Mouse (Mus musculus): ENCODE results near the gene Crip1.

The Crip1 gene

DNA sequence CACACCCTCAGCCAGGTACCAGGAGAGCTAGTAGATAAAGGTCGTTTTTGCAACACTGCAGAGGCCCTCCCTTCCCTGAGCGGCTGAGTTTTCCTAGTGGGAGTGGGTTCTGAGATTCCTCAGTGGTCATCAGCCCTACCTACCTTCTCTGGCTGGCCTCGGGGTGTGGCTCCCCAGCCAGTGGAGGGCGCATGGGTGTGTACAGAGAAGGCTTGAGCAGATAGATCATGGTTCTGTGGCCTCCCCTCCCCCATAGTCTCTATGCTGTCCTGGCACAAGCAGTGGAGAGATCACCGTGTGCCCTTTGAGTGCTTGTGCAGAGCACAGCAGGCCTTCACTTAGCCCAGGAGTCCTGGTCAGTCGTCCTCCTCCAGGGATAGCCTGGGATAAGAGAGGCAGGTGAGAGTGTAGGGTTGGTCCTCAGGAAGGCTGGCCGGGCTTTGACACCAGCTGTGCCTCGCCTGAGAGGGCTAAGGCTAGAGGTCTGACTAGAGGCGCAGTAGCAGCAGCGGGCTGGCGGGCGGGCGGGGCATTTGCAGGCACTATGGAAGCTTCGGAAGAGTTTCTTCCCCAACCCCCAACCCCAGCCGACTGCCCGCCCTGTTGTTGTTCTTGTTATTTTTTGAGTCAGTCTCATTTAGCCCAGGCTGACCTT, 2.4 kb downstream of the Crip1 start:
- no peak for DNase-seq (ENCODE audit: low spot score)

DNA sequence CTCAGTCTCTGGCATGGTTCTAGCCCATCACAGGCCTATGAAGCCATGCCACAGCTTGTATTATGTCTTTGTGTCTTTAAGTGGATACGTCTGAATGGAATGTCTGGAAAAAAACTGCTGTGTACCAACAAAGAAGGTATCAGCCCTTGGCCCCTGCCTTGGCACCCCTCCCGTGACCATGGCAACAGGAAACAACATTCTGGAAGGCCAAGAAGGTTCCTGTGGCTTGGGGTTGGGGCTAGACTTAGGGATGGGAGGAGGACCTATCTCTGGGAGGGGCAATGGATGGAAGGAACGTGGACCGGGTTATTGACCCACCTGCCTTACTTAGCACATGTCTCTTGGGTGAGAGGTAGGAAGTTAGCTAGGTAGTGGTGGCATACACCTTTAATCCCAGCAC, 3.2 kb downstream of the Crip1 start:
- DNase-seq (ENCODE audit: low spot score): no peak

DNA sequence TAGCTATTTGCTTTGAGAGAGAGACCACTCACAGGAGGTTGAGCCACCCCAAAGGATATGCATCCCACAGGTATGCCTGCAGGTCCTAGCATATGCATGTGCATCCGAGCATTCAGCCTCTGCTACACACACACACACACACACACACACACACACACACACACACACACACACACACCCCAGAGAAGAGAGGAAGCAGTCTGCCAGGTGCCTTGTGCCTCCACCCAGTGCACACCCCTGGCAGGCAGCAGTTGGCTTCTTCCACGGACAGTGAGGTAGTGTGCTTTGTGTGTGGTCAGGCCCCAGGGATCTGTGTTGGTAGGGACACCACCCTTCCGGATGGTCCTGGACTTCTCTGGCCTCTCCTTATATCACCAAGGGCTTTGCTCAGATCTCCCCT, 3.8 kb downstream of the Crip1 start:
- no peak for DNase-seq (ENCODE audit: low spot score)

DNA sequence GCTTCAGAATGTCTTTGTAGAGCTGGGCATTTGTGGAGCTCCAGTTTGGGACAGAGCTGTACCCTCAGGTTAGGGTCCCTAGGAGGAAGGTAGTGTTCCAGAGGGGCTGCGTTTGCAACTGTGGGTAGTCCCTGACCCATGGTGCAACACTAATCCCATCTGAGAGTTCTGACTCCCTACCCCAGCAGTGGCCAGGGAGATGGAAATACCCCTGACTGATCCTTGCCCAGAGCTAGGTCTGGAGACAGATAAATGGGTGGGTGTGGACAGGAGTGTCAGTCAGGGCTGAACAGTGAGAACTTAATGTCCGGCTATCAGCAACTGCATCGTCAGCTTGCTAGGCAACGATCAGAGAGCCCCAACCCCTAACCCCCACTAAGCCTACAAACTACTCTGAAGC, 4.5 kb downstream of the Crip1 start:
- DNase-seq (ENCODE audit: low spot score): no peak

DNA sequence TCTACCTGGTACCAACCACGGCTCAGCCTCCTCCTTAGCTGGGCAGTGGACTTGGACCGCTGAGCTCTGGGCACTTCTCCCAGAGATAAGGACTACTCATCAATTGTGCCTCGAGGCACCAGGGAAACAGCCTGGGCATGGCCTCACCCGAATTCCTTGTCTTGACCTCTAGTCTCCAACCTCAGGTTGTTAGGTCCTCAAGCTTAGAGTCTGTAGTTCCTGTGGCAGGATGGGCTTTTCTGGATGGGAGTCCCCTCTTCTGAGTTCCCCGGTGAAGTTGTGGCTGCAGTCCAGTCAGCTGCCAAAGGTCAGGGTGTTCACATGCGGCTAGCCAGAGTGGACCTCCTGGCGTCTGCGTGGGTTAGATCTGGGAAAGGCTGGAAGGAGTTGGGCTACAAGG, 4.9 kb downstream of the Crip1 start:
- DNase-seq (ENCODE audit: low spot score): no peak

DNA sequence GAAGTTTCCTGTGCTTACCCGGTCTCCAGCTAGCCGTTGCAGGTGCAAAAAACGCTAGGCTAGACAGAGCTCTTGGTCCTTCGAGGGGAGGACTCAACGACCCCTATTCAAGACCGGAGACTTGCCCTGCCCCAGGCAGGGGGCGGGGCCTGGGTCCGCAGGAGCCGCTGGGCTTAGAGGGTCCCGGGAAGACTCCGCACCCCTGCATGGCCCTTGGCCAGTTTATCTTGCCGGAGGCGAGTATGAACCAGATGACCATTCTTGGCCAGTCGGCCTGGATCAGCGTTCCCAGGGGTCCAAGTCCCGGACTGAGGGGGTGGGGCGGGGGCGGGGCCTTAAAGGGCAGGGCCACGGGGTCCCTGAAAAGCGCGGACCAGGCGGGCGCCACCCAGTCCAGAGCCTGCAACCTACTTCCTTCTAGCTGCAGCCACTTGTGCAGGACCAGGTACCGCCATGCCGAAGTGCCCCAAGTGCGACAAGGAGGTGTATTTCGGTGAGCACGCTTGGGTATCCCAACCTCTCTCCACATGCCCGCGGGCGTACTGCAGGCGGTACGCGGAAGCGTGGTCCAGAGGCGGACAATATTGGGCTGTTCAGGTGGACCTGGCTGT, 5.7 kb downstream of the Crip1 start:
- no peak for DNase-seq (ENCODE audit: low spot score)

DNA sequence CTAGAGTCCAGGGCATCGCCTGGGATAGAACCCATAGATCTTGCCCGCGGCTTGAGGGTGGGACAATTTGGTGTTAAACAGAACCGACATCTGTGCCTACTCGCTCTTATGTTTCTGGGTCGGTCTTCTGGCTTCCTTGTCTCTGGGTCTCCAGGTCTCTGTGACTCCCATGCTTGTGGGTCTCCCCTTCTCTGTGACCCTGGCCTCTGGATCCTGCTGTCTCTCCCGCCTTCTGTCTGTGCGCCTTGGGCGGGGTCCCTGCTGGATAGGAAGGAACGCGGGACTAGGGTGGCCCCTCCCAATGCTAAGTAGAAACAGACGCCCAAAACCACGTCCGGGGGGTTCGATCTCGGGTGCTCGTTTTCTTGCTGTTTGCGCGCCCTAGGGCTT, 6.2 kb downstream of the Crip1 start:
- no peak for DNase-seq (ENCODE audit: low spot score)

DNA sequence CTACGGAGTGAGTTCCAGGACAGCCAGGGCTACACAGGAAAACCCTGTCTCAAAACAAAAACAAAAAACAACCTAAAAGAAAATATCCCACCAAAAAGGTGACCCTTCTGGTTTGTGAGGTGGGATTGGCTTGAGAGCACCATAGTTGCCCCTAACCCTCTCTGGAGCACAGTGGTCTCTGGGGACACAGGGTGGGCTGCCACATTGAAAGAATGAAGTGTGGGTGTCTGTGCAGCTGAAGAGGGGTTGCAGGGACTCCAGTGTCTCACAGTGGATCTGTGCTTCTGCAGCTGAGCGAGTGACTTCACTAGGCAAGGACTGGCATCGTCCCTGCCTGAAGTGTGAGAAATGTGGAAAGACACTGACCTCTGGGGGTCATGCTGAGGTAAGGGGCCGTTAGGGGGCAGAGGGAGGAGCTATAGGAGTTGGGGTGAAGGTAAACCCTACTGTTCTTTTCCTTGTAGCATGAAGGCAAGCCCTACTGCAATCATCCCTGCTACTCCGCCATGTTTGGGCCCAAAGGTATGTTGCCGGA, 6.9 kb downstream of the Crip1 start:
- DNase-seq (ENCODE audit: low spot score): no peak

DNA sequence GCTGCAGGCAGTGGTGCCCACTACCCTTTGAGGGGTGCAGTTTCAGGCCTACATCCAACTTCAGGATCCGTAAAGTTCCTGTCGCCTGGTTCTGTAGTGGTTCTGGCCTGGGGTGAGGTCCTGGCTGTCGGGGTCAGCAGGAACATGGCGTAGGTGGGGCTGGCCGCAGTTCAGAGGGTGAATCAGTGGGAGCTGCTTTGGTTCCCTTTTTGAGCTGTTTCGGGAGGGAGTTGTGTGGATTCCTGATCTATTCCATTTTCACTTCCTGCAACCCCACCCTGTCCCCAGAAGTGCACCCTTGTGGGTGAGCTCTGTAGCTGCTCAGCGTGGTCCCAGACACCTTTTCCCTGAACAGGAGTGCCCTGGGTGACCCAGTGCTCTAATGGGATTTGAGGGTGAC, 7.9 kb downstream of the Crip1 start:
- no peak for DNase-seq (ENCODE audit: low spot score)

DNA sequence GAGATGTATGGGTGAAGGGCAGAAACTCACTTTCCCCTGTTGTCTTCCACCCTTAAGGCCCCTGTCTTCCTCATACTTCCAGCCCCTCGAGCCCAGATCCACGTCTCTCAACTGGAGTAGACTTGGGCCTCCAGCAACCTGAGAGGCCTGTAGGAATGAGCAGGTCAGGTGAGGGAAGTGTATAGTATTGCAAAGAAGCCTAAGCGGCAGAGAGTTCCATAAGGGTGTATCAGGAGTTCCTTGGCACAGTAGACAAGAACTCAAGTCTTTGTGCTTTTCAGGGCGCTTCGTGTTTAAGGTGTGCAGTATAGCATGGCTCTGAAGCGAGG, 8.6 kb downstream of the Crip1 start:
- no peak for DNase-seq (ENCODE audit: low spot score)

DNA sequence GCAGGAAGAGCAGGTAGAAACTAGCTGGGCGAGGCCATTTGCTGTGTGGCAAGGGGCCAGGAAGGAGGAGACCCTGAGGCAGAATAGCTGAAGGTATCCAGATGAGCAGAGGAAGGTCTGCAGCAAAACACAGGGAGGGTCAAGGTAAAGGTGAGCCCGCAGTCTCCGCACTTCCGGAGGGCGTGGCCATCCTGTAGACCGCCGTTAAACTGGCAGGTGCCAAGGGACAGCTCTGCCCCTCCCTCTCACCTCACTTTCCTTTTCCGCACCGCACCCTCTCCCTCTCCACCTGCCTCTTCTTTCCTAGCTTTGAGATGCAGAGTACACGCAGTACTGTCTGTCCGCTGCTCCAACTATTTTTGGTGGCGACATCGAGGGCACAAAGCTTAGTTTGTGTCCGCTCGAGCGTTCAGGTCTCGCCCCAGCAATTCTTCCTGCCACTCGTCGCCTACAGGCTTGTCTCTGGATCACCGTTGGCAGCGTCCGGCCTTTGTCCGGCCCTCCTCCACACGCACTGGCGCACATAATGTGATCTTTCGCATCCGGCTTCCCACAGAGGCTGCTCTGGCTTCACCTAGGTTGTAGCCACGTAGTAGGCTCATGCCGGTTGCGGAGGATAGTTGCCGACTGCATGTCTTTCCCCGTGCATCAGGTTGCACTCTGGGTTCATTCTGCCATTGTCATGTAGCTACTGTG, 9.1 kb downstream of the Crip1 start:
- no peak for DNase-seq (ENCODE audit: low spot score)

DNA sequence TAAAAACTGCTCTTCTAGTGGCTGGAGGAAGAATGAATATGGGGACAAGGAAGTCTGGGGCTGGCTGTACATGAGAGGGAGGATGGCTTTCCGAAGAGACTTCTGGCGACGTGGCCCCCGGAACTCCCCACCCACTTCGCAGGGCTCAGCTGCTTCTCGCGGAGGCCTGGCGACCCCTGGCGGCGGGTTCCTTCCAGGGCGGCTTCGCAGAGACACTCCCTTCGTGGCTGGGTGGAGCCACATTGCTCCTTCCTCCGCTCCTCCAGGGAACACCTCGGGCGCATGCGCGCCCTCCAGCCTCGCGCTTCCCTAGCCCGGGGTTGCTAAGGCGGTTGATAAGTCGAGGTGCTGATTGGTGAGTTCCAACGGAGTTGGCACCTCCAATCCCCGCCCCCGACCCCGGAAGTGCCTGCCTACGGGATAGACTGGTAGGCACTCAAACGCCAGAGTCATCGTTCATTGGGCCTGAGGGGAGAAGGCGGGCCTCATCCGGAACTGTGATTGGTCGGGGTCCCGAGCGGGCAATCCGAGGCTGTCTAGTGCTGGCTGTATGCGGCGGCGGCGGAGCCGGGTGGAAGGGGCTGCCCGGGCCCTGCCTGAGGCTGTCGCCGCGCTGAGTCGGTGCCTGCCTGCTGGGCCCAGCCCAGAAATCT, 9.9 kb downstream of the Crip1 start, which contains the start of gene Tedc1:
Tedc1 (plus strand) TSS at position 535 of the 653 bp plus-strand sequence.
- peak; percentile 99 for DNase-seq (ENCODE audit: low spot score)

DNA sequence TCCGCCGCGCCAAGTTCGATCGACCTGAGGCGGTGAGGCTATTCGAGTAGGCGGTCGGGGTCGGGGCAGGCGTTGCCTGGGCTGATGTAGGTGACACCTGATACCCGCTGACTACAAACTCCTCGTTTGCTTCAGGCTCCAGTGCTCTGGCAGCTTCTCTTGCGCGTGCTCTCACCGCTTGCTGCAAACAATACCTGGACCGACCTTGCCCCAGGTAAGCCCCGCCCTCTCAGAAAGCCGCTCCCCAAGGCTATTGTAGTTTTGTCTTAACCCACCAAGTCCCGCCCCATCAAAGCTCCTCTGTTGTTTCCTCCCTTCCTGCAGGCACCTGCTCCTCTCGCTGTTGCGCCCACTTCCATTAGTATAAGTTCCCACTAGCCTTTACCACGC, 10.4 kb downstream of the Crip1 start:
- no peak for DNase-seq (ENCODE audit: low spot score)

DNA sequence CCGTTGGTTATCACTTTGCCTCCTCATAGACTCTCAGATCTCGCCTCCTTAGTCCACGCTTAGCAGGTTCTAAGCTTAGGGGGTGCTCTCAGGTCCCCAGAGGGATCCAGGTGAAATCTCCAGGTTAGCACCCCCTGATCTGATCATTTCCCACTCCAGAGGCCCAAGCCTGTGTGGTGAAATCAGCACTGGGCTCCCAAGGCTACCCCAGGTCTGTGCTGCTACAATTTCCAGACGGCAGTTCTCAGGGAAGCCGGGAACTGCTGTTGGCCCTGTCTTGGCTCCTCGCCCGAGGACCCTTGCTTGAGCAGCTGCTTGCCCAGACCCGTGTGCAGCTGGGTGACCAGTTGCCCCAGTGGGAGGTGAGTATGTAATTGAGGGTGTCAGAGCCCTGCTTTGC, 10.9 kb downstream of the Crip1 start:
- no peak for DNase-seq (ENCODE audit: low spot score)

DNA sequence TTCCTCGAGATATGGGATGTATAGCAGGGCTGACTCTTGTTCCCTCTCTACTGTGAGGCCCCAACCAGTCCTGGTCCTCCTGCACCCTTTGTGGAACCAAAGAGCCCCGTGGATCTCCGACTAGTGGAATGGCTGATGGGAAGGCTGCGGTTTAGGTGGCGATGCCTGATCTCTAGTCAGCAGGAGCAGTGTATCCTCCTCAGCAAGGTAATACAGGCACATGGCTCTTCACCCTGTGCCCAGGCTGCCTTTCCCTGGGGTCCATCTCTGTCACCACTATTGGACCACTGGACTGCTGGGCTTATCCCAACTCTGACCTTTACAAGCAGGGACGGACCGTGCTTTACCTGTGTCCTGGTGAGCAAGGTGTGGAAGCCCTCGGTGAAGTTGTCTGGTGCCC, 11.4 kb downstream of the Crip1 start:
- DNase-seq (ENCODE audit: low spot score): no peak

DNA sequence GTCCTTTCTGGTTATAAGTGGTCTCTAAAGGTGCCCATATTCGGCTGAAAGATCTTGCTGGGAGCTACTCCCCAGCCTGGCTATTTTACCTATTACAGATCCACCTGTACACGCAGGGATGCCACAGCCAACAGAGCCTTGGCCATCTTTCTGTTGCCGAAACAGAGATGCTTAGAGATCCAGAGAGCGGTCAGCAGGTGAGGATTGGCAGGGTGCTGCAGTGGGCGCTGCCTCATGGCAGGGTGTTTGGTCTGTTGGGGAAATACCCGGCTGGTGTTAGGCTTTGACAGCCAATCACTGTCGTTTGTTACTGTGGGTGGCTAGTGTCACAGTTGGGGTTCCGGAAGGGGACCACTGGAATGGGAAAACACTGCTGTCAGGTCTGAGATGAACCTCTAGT, 11.9 kb downstream of the Crip1 start:
- DNase-seq (ENCODE audit: low spot score): no peak

DNA sequence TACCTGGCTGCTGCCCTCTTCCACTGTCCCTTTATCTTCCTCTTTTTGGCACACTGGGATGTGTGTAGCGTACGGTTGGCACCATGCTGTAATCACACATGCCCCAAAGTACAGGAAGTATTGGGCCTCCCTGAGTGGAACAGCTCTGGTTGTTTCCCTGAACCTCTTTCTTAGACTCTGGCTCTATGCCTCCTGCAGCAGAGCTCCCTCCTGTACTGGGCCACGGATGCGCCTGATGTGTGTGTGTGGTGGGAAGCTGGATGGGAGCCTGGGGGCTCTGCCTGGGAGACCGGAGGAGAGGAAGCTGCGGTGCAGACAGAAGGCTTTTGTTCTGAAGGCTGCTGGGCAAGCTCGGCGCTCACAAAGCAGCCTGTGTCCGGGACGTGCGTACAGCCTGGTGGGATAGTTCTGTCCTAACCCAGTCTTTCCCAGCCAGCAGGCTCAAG, 17.5 kb downstream of the Crip1 start:
- no peak for DNase-seq (ENCODE audit: low spot score)

DNA sequence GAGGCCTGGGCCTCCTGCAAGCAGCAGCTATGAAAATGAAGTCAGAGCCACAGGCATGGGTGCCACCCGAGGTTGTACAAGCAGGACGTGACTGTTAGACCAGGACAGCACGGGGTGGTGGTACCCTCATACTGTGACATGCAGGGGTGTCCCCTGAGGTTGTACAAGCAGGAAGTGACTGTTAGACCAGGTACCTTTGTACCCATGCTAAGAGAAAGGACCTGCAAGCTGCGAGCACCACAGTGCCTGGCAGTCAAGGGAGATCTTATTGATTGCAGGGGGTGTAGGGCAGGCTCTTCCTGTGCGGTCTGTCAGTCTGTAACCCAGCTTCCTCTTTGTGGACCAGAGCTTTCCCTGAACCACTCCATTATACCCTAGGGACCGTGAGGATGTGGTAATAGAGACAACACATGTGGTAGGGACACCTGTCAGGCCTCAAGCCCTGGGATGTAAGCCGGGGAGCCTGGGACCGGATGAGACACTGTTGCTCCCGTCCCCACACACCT, 22.0 kb downstream of the Crip1 start:
- DNase-seq (ENCODE audit: low spot score): no peak

DNA sequence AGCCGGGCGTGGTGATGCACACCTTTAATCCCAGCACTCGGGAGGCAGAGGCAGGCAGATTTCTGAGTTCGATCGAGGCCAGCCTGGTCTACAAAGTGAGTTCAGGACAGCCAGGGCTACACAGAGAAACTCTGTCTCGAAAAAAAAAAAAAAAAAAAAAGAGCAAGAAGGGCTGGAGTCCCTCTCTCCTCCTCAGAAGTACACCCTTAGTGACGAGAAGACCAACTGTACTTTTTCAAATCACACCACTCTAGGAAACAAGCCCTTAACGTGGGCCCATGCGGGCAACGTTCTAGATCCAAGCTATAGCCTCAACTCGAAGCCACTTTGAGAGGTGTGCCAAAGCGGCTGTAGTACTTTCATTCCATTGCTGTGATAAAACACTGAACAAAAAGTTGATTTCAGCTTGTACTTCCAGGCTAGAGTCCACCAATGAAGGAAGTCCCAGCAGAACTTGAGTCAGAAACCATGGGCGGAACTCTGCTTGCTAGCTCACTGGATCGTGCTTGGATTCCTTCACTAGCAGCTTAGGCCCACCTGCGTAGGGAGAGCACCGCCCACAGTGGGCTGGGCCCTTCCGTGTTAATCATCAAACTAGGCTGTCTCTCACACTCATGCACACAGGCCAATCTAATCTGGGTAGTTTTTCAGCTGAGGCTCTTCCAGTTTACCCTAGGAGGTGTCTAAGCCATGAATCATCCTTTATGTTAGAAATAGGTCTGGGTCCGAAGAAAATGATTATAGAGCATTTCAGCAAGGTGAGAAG, 31.0 kb downstream of the Crip1 start:
- DNase-seq (ENCODE audit: low spot score): no peak

DNA sequence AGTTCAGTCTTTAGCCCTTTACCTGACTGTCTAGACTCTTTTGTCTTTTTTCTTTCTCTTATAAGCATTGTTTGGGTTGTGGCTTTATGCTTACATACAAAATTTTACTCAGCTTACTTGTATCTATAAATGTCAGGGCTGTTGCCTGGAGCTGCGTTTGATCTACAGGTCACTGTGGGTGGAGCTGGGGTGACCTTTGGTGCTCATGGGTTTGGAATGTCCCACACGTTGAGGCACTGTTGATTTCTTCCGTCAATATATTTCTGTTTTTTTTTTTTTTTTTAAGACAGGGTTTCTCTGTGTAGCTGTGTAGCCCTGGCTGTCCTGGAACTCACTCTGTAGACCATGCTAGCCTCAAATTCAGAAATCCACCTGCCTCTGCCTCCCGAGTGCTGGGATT, 34.9 kb downstream of the Crip1 start:
- DNase-seq (ENCODE audit: low spot score): no peak

DNA sequence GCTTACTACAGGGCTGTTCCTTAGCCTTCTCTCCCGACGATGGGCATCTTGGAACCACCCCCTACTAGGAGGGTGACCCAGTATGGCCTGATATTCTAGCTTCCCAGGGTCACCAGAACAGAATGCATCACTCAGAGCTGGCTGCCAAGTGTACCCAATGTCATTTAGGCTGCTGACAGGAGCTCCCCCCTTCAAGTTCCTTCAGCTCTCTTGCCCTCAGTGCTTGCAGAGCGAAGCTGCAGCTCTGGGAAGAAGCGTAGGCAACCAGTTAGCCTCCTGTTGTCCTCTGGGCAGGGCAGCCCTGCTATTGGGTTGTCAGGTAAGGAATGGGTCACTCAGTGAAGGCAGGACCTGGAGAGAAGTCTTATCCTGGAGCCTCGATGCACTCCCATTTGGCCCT, 38.8 kb downstream of the Crip1 start:
- DNase-seq (ENCODE audit: low spot score): no peak

Data from c-Kit-positive CD71-positive TER-119-positive erythroid progenitor cells, embryonic 14.5 days (primary cell).